Comparison of ENCODE assay signal across 10 mouse cellular contexts in the genomic region with DNA sequence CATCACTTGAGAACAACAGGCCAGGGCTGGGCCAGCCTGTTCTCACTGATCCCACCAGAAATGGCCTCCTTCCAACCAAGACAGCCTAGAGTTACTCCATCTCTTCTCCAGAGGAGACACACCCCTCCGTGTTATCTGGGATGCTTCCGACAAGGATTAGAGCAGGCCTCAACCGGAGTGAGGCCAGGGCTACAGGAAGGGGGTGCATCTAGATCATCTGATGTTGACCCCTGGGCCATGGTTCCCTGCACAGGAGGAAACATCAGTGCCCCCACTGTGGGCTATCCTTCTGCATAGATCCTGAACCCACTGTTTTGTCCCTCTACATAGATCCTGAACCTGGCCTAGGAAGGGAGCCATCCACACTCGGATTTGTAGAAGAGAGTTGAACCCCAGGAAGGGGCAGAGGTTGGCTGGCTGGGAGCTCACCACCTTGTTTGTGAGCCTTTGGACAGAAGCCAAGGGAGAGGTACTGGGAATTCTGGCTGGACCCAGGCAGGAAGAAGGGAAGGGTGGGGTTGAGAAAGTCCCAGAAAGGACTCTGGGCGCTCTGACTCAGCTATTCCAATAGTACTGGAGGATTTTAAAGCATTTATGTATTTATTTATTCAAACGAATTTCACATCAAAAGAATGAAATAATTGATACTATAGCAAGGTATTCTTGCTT.
DNase-seq lines count a peak whose midpoint lies in the region; ATAC-seq and TF ChIP-seq lines count a peak whose summit lies in the region.
"Had no signal": no experiment of that assay in that cellular context is flagged by ENCODE, and none has a peak within 500 bp of the region (broad histone marks: within the 10 kb centered on the region; RNA-seq: fewer than 3 reads in every experiment).

No protein-coding gene starts in this region.

- ATAC-seq in liver, postnatal 0 days = peak; percentile 22; the same call in 1 of the 2 replicates
- no peak for ATAC-seq in liver, embryonic 11.5 days (replicated peaks; ENCODE audit: low FRiP score)
- ATAC-seq in kidney, embryonic 15.5 days (replicated peaks; ENCODE audit: low FRiP score) = no peak
- no peak for ATAC-seq in neural tube, embryonic 15.5 days (ENCODE audit: low FRiP score)
- ATAC-seq in inflammation-experienced regulatory T-cells, adult 6 months = no peak

- 65% methylated on average over 6 of the region's 6 CpGs for WGBS in liver, postnatal 0 days (ENCODE audit: insufficient replicate concordance)
- 62% methylated on average over 6 of the region's 6 CpGs for WGBS in liver, embryonic 11.5 days
- 61% methylated on average over 6 of the region's 6 CpGs for WGBS in kidney, embryonic 15.5 days
- 65% methylated on average over 6 of the region's 6 CpGs for WGBS in neural tube, embryonic 15.5 days

- no peak overlapping the region for H3K4me2 ChIP-seq in liver, postnatal 0 days (ENCODE audit: low read depth, low read length)
- H3K4me2 ChIP-seq in liver, embryonic 11.5 days = no peak overlapping the region
- no peak overlapping the region for H3K4me2 ChIP-seq in kidney, embryonic 15.5 days
- H3K4me2 ChIP-seq in neural tube, embryonic 15.5 days = no peak overlapping the region

- no peak overlapping the region for H3K27ac ChIP-seq in liver, postnatal 0 days (ENCODE audit: low read depth)
- H3K27ac ChIP-seq in liver, embryonic 11.5 days (ENCODE audit: low read depth, low read length) = no peak overlapping the region
- peak overlapping the region; percentile 86; the same call in 1 of the 2 replicates for H3K27ac ChIP-seq in kidney, embryonic 15.5 days
- H3K27ac ChIP-seq in neural tube, embryonic 15.5 days (replicated peaks) = 0 out of 2 replicates have a peak overlapping the region, but pooled peaks have one; percentile 57
- H3K27ac ChIP-seq: macrophage had no signal

- TF ChIP-seq CTCF in liver, postnatal 0 days (IDR thresholded peaks at IDR 0.05; ENCODE audit: low read depth) = no peak

- peaks cover 24% of the 10 kb centered on the region for H3K36me3 ChIP-seq in liver, postnatal 0 days (replicated peaks; ENCODE audit: insufficient read depth, low read length)
- peaks cover 14% of the 10 kb centered on the region; the same call in 1 of the 2 replicates for H3K36me3 ChIP-seq in liver, embryonic 11.5 days (ENCODE audit: control insufficient read depth, insufficient read depth, low read length)
- H3K36me3 ChIP-seq in kidney, embryonic 15.5 days = peaks cover 56% of the 10 kb centered on the region
- peaks cover 10% of the 10 kb centered on the region for H3K36me3 ChIP-seq in neural tube, embryonic 15.5 days

- TF ChIP-seq EP300 in liver, postnatal 0 days (IDR thresholded peaks at IDR 0.05; ENCODE audit: low read depth) = no peak

- no peak overlapping the region for H3K4me3 ChIP-seq in liver, postnatal 0 days (ENCODE audit: low read depth, low read length)
- H3K4me3 ChIP-seq in liver, embryonic 11.5 days (ENCODE audit: low read depth, low read length) = no peak overlapping the region
- no peak overlapping the region for H3K4me3 ChIP-seq in kidney, embryonic 15.5 days (replicated peaks)
- H3K4me3 ChIP-seq in neural tube, embryonic 15.5 days (replicated peaks) = no peak overlapping the region

- DNase-seq in cerebellum, adult 9-11 months = peak; percentile 62
- DNase-seq in cerebellum, postnatal 25 days = no peak
- DNase-seq in liver, postnatal 0 days = no peak
- DNase-seq in liver, embryonic 11.5 days (ENCODE audit: low spot score) = no peak
- DNase-seq in gastrocnemius, postnatal 10 days = no peak
- DNase-seq: right cerebral cortex, postnatal 14 days had no signal

- H3K9me3 ChIP-seq in liver, postnatal 0 days (ENCODE audit: low read length) = no peaks in the 10 kb centered on the region
- no peaks in the 10 kb centered on the region for H3K9me3 ChIP-seq in liver, embryonic 11.5 days (ENCODE audit: control insufficient read depth, low read length)
- no peaks in the 10 kb centered on the region for H3K9me3 ChIP-seq in kidney, embryonic 15.5 days (replicated peaks)
- no peaks in the 10 kb centered on the region for H3K9me3 ChIP-seq in neural tube, embryonic 15.5 days (replicated peaks)

- peaks cover 3% of the 10 kb centered on the region for H3K4me1 ChIP-seq in liver, postnatal 0 days (ENCODE audit: insufficient read depth)
- H3K4me1 ChIP-seq in liver, embryonic 11.5 days (replicated peaks; ENCODE audit: control insufficient read depth, insufficient read depth, low read length) = no peaks in the 10 kb centered on the region
- peaks cover 75% of the 10 kb centered on the region for H3K4me1 ChIP-seq in kidney, embryonic 15.5 days
- peaks cover 31% of the 10 kb centered on the region for H3K4me1 ChIP-seq in neural tube, embryonic 15.5 days

- H3K27me3 ChIP-seq in liver, postnatal 0 days (ENCODE audit: insufficient read depth, low read length) = no peaks in the 10 kb centered on the region
- H3K27me3 ChIP-seq in liver, embryonic 11.5 days (replicated peaks; ENCODE audit: control insufficient read depth, insufficient read depth, low read length) = no peaks in the 10 kb centered on the region
- no peaks in the 10 kb centered on the region for H3K27me3 ChIP-seq in kidney, embryonic 15.5 days
- no peaks in the 10 kb centered on the region for H3K27me3 ChIP-seq in neural tube, embryonic 15.5 days (replicated peaks)

- H3K9ac ChIP-seq in liver, postnatal 0 days (replicated peaks) = no peak overlapping the region
- H3K9ac ChIP-seq in liver, embryonic 11.5 days (ENCODE audit: low read depth, low read length) = no peak overlapping the region
- H3K9ac ChIP-seq in kidney, embryonic 15.5 days = no peak overlapping the region
- no peak overlapping the region for H3K9ac ChIP-seq in neural tube, embryonic 15.5 days (replicated peaks)

Comparison
In these comparisons a context has a peak if more than half of its experiments do, and no peak if none do; other contexts are left out.
1. H3K27ac ChIP-seq: peak in kidney, embryonic 15.5 days (single experiment) and neural tube, embryonic 15.5 days (single experiment); none in liver, postnatal 0 days (single experiment) and liver, embryonic 11.5 days (single experiment).